Mouse (Mus musculus): ENCODE data around the gene Thnsl1.
A peak's percentile ranks its signal among the peaks of the same experiment; 100 is the strongest.

Gene Thnsl1

GRCm38 (mm10) chr2:21204912-21205830 is at the start of gene Thnsl1, which contains the start of gene Enkur:
Gene Thnsl1 (plus strand): TSS chr2:21205724.
Gene Enkur (minus strand): TSS chr2:21205365.
- peak; percentile 99 for DNase-seq (ENCODE audit: low read depth)

GRCm38 (mm10) chr2:21164296-21164695 is 41.2 kb upstream of the Thnsl1 start:
- DNase-seq (ENCODE audit: low read depth): no peak

GRCm38 (mm10) chr2:21167916-21168315 is 37.6 kb upstream of the Thnsl1 start:
- no peak for DNase-seq (ENCODE audit: low read depth)

GRCm38 (mm10) chr2:21172797-21173196 is 32.7 kb upstream of the Thnsl1 start:
- no peak for DNase-seq (ENCODE audit: low read depth)

GRCm38 (mm10) chr2:21179136-21179535 is 26.4 kb upstream of the Thnsl1 start:
- no peak for DNase-seq (ENCODE audit: low read depth)

GRCm38 (mm10) chr2:21182811-21183210 is 22.7 kb upstream of the Thnsl1 start:
- DNase-seq (ENCODE audit: low read depth): no peak

- DNase-seq (ENCODE audit: low read depth): peak; percentile 78
Observed at GRCm38 (mm10) chr2:21187576-21187975, 17.9 kb upstream of the Thnsl1 start.

- no peak for DNase-seq (ENCODE audit: low read depth)
Observed at GRCm38 (mm10) chr2:21188610-21189009, 16.9 kb upstream of the Thnsl1 start.

- no peak for DNase-seq (ENCODE audit: low read depth)
Observed at GRCm38 (mm10) chr2:21191232-21191631, 14.3 kb upstream of the Thnsl1 start.

GRCm38 (mm10) chr2:21195233-21195632 is 10.3 kb upstream of the Thnsl1 start:
- DNase-seq (ENCODE audit: low read depth): no peak

GRCm38 (mm10) chr2:21199051-21199450 is 6.5 kb upstream of the Thnsl1 start:
- DNase-seq (ENCODE audit: low read depth): no peak

GRCm38 (mm10) chr2:21202754-21203153 is 2.8 kb upstream of the Thnsl1 start:
- no peak for DNase-seq (ENCODE audit: low read depth)

- DNase-seq (ENCODE audit: low read depth): no peak
Observed at GRCm38 (mm10) chr2:21205831-21206159, 271 bp downstream of the Thnsl1 start.

GRCm38 (mm10) chr2:21206278-21206677 is 754 bp downstream of the Thnsl1 start:
- no peak for DNase-seq (ENCODE audit: low read depth)

- DNase-seq (ENCODE audit: low read depth): no peak
Observed at GRCm38 (mm10) chr2:21211361-21211760, 5.8 kb downstream of the Thnsl1 start.

- DNase-seq (ENCODE audit: low read depth): no peak
Observed at GRCm38 (mm10) chr2:21214322-21214721, 8.8 kb downstream of the Thnsl1 start.

GRCm38 (mm10) chr2:21215284-21215683 is 9.8 kb downstream of the Thnsl1 start:
- DNase-seq (ENCODE audit: low read depth): no peak

- DNase-seq (ENCODE audit: low read depth): peak; percentile 15
Observed at GRCm38 (mm10) chr2:21222453-21223384, 17.2 kb downstream of the Thnsl1 start.

- DNase-seq (ENCODE audit: low read depth): no peak
Observed at GRCm38 (mm10) chr2:21230276-21230675, 24.8 kb downstream of the Thnsl1 start.

- DNase-seq (ENCODE audit: low read depth): no peak
Observed at GRCm38 (mm10) chr2:21231147-21231546, 25.6 kb downstream of the Thnsl1 start.

GRCm38 (mm10) chr2:21234871-21235648 is 29.5 kb downstream of the Thnsl1 start:
- DNase-seq (ENCODE audit: low read depth): no peak

GRCm38 (mm10) chr2:21235844-21236386 is 30.4 kb downstream of the Thnsl1 start:
- no peak for DNase-seq (ENCODE audit: low read depth)

Measured in induced T-regulatory cell, adult 2 months (primary cell).